Mouse (Mus musculus) monocyte, adult 2 months (primary cell): ENCODE measurements around the gene Thra.

Experiments used
- DNase-seq, 2 experiments: peaks; one replicate each; pipeline ENCODE4 v3.0.0; 2022; ENCODE audit warnings: low spot score in 2 of 2, low read depth in 1 of 2

Thra gene

GRCm38 (mm10) chr11:98744456-98745019, 4.1 kb downstream of the Thra start:
- DNase-seq: no peak

DNA sequence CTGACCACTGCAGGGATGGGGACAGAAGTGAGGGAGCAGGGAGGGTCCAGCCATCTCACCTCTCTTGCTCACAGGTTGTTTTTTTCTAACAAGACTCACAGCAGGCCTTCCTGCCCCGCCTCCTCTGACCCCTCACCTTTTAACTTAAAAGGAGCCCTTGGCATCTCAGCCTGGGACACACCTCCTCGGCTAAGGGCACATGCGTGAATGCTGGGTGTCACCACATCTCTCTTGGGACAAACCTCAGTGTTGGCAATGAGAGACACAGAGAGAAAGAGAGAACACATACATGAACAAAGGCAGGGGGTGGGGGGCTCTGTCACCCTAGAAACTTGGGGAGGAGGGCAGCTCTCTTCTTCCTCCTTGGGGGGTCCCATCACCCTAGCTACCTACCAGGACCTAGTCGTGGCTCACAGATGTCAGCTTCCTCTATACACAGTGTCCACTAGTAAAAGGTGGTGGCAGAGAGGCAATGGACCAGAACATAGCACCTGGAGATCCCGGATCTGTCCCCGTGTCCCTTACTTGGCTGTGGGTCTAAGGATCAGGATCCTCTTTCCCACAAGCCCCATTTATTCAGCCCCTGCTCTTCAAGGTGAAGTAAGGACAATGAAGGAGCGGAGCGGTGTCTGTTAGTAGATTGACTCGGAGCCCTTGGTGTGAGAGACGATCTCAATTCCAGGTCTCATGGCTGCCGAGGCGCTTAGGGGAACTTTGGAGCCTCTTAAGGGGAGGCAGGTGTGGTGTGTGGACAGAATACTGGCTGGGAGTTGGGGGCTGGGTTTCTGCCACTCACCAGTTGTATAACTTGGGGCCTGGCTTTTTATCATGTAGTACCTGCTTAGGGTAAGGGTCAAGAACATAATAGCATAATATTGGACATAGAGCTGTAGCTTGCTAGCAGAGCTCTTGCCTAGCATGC, 5.8 kb downstream of the Thra start:
- no peak for DNase-seq

- peak in 1 of 2 experiments; percentile 31 for DNase-seq
These were observed 6.6 kb downstream of the Thra start for GRCm38 (mm10) chr11:98746855-98747693.

DNA sequence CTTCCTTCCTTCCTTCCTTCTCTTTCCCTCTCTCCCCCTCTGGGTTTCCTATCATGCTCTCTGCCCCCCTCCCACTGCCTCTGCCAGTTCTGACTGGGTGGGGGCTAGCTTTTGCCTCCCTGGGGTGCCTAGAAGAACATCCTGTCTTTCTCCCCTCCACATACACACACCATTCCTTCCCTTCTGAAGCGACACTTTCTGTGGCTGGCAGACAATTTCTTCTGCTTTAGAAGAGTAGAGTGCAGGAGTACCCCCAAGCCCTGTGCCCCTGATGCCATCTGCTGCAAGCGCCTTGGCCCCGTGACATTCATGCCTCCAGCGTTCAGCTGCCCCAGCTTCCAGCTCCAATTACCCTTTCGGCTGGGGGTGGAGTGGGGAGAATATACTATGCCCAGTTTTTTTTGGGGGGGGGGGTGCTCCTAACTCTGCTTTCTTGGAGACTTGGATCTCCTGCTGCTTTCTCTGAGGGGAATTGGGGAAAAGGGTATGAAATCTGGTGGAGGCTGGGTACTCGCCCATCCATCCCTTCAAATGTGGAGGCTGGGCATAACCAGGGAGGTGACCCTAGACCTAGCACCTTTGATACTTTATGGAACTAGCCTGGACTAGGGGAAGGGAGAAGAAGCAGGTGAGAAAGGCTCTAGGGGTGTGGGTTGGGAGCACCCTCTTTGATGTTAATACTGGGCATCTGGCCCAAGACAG, 7.5 kb downstream of the Thra start:
- DNase-seq: no peak

DNA sequence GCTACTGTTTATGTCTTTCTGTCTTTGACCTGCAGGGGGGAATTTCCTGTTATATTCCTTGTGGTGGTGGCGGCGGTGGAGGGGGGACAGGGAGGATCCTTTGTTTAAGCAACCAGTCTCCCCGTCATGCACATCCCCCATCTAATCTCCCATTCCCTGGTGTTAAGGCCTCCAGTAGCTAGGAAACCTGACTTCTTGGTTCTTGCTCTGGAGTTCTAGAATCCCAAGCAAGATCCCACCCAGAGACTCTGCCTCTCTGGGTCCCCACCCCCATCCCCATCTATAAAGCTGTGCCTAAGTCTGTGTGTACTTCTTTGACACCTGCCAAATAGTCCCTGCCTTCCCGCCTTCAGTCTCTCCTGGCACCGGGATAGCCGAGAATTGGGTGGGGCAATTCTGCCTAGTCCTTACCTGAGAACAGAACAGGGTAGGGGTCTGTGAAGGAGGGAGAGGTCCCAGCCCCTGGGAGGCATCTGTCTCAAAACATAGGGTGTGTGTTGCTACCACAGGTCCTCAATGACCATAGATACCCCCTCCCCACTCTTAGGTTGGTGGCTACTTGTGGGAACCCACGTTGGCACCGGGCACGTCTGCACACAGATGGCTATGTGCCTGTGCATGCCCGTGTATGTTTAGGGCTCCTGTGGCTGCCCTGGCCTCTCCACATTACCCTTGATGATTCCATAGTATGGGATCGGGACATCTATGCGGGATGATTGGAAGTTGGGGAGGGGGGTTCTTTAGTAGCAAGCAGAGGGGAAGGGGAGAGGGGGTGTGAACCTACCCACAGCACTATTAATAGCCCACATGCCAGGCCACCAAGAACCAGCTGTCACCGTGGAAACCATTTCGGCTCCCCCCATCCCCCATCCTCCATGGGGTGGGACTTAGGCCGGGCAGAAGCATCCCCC, 8.3 kb downstream of the Thra start:
- DNase-seq: no peak

GRCm38 (mm10) chr11:98749716-98750115, 9.3 kb downstream of the Thra start:
- DNase-seq: no peak

DNA sequence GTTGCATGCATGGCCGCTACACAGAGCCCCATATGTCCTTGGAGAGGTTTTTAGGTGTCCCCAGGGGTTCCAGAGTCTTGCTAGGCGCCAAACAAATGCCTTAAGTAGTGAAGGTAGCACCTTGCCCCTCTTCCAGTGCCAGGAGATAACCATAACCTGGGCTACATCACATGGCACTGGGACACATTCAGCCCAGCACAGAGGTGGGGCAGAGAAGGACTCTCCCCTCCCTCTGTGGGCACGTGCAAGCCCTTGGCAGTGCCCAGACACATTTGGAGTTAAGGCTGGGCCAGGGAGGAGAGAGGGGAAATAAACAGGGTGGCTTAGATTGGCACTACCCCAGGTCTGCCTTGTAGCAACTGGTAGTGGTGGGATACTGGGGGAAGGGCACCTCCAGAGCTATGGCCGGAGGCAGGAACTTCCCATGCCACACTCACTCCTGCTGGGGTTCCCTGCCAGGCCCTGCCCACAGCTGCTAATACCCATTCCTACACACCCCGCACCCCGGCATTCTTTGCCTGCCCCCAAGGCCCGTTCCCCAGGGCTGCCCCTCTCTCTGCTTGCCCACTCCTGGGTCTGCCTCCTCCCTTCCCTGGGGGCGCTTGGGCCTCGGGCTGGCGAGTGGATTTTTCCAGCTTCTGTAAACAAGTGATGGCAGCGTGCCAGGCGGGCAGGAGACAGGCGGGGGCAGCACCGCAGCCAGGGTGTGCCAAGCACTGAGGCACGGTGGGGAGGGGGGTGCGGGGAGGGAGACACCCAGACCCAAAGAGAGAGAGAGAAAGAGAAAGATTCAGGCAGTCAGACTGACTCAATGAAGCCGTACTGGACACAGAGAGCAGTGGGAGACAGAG, 10.1 kb downstream of the Thra start:
- DNase-seq: no peak

DNA sequence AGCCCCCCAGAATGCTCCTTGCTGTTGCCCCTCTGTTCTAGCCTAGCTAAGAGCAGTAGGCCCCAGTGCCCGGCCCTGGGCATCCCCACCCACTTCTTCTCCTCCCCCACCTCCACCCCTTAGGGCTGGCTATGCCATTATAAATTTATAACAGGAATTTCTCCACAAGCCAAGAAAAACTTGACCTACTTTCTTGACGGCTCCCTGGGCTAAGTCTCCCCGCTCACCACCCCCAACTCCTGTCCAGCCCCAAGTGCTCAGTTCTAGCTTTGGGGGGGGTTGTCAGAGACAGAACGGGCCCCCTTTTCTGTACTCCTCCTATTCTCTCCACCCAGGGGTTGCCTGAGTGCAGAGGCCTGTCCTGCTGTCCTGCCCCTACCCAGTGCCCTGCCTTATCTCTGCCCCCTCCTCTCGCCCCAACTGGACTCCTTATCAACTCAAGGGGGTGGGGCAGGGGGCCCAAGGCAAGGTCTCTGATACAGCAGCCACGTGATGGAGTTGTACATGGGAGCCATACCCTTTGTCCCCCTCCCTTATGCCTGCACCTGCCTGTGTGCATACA, 10.9 kb downstream of the Thra start:
- no peak for DNase-seq

- no peak for DNase-seq
These were observed 12.2 kb downstream of the Thra start for GRCm38 (mm10) chr11:98752562-98753140.

GRCm38 (mm10) chr11:98753264-98753663, 12.8 kb downstream of the Thra start:
- no peak for DNase-seq

GRCm38 (mm10) chr11:98754151-98754620, 13.7 kb downstream of the Thra start:
- no peak for DNase-seq

- DNase-seq: peak in 1 of 2 experiments; percentile 63
These were observed 14.3 kb downstream of the Thra start for GRCm38 (mm10) chr11:98754621-98755181.

DNA sequence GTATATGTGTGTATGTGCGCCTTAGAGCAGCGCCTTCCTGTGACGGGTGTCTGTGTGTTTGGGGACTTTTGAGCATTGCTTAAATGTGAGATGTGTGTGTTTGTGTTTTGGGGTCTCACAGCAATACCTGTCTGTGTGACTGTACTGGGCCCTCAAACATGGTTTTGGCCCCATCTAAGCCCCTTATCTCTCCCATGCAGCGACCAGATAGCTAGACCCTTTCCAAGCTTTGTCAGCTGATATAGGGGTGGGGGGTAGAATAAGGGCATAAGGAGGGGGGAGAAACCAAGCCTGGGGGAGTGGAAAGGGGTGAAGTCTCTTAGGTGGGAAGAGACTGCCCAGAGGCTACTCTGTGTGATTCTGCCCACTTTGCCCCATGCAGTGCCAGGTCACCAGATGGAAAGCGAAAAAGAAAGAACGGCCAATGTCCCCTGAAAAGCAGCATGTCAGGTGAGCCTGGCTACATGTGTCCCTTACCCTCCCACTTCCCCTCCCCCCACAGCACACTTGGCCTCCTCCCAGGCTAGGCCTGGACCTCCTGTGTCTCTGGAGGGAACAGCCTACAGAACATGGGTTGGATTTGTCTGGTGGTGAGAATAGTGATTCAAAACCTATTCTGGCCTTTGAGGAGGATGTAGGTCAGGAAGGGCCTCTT, 15.4 kb downstream of the Thra start:
- DNase-seq: no peak

- DNase-seq: no peak
These were observed 16.3 kb downstream of the Thra start for GRCm38 (mm10) chr11:98756711-98757110.

DNA sequence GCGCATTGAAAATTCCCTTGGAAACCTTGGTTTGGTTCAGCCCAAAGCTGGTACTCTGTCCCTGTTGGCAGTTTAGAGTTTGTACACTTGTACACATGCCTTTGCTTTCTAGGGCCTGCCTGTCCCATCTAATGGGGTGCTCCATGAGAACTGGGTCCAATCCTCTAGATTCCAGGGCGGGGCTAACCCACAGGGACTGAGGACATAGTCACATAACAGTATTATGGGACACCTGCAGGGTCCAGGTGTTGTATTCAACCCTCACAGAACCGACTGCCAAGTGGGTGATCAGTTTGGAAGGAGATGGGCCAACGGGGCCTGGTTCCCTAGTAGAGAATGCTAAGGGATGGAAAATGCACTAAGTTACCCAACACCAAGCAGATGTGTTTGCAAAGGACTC, 21.5 kb downstream of the Thra start:
- DNase-seq: no peak

DNA sequence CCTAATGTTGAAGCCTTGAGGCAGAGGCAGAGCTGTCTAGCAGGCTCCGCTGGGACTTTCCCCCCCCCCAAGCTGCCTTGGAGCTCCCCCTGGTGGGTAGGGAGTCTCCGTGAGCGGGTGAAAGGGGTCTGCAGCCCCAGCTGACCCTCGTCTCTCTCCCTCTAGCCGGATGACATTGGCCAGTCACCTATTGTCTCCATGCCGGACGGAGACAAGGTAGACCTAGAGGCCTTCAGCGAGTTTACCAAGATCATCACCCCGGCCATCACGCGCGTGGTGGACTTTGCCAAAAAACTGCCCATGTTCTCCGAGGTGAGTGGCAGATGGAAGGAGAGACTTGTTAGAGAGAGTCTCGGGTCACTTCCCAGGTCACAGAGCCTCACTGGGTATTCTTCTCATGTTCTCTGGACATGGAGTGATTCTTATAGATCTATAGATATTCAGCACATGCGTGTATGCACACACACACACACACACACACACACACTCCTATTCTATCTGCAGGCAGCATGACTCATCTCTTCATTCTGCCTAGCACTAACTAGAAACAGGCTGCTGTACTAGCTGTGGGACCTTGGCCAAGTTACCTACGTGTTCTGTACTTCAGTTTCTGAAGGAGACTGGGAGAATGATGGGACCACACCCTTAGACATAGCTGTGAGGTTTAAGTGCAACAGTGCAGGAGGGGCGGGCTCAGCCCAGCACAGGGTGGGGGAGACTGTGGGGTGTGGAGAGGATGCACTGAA, 22.5 kb downstream of the Thra start:
- DNase-seq: no peak

- no peak for DNase-seq
These were observed 23.0 kb downstream of the Thra start for GRCm38 (mm10) chr11:98763502-98763861.
